Comparison of ENCODE assay signal across 17 mouse cellular contexts in the genomic region with DNA sequence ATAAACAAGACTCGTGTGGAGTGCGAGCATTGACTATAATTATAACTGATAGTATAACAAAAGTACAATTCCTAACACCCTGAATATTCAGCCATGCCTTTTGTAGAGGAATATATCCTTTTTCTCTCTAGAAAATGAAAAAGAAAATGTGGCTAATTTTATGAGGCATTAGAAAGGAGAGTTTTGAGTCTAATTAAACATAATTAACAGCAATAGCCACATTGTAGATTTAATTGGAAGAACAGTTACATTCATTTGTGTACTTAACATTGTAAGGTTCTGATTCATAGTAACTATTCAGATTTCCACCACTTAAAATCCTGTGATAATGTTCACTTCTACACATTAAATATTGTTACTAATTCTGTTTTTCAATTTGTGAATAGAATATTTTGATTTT.
"Had no signal": no experiment of that assay in that cellular context is flagged by ENCODE, and none has a peak within 500 bp of the region (broad histone marks: within the 10 kb centered on the region; RNA-seq: fewer than 3 reads in every experiment).

No protein-coding gene starts in this region.

- DNase-seq: cerebellum, adult 8-10 months; cerebellum, adult 9-10 months; cerebellum, adult 9-11 months; cerebellum, postnatal 10 days; cerebellum, postnatal 14 days; cerebellum, postnatal 25 days; cerebellum, postnatal 36 days; embryo, embryonic 11 days; forebrain, postnatal 0 days; gastrocnemius, adult 2 months; gastrocnemius, postnatal 10 days; gastrocnemius, postnatal 14 days; gastrocnemius, postnatal 25 days; gastrocnemius, postnatal 36 days; heart, adult 11 months; heart, adult 18-20 months; heart, adult 2 months had no signal
